Mouse (Mus musculus) NIH3T3 (cell line): ENCODE data around the gene Cdc5l.
"Not testable (repeated sequence)": the region's sequence is repeated elsewhere in the genome, so short reads cannot be mapped to it uniquely, and the experiment has no call there.

Experiments used
- DNase-seq: peaks from one replicate; pipeline ENCODE4 v3.0.0-alpha.2; 2012; ENCODE audit warnings: low read depth

Cdc5l gene

DNA sequence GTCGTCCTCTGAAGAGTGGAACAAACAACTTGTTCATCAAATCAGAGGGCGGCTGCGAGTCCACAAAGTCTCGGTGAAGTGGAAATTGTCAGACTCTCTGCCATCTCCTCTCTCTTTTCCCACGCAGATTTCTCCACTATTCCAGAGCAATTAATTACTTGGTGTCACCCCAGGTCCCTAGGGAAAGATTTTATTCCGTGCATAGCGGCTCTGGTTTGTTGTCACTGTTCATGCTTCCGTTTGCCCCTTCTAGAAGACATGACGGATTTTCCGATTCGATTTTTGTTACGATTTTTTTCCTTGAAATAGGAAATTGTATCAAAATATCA lies 689 bp upstream of the Cdc5l start:
- no peak for DNase-seq

GRCm38 (mm10) chr17:45432706-45433398 lies 685 bp downstream of the Cdc5l start:
- no peak for DNase-seq

DNA sequence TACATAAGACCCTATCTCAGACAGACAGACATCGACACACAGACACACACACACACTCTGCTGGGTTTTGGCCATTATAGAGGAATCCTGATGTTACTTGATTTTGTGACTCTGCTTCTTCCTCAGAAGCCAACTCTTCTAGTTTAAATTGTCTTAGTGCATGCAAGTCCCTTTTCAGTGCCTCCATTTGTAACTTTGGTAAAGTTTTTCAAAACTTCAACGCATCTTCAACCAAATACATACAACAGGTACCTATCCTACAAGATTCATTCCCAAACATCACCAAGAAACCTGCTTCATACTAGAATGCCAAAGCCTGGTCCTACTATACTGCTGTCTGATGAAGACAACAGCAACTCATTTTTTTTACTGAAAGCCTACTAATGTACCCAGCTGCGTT lies 1.5 kb downstream of the Cdc5l start:
- no peak for DNase-seq

- no peak for DNase-seq
Measured at GRCm38 (mm10) chr17:45417387-45417786, 16.1 kb downstream of the Cdc5l start.

GRCm38 (mm10) chr17:45411617-45412016 lies 21.9 kb downstream of the Cdc5l start:
- not testable (repeated sequence) for DNase-seq

GRCm38 (mm10) chr17:45408719-45409118 lies 24.8 kb downstream of the Cdc5l start:
- DNase-seq, result no peak

DNA sequence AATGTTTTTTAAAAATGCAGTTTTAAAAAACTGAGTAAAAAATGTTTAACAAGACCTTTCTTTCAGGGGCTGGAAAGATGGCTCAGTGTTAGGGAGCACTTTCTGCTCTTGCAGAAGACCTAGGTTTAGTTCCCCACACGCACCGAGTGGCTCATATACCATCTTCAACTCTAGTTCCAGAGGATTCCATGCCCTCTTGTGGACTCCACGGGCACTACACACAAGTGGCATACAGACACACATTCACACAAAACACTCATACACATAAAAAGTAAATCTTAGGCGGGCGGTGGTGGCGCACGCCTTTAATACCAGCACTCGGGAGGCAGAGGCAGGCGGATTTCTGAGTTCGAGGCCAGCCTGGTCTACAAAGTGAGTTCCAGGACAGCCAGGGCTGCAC lies 27.3 kb downstream of the Cdc5l start:
- peak; percentile 17 for DNase-seq

DNA sequence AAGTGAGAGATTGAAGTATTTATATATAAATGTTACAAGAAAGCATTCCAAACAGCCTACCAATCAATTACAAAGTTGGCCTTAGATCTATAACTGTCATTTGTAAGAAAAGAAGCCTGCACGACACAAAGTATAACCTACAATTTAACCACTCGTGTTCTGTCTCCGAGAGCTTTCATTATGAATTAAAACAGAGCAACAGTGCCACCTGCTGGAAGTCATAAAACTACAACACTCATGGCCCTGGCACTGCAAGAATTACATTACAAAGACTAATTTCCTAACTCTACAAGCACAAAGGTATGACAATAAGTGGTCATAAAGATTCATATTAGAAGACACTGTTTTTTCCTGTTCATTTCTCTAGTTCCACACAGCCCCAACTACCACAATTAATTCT lies 30.3 kb downstream of the Cdc5l start:
- DNase-seq, result peak; percentile 92

DNA sequence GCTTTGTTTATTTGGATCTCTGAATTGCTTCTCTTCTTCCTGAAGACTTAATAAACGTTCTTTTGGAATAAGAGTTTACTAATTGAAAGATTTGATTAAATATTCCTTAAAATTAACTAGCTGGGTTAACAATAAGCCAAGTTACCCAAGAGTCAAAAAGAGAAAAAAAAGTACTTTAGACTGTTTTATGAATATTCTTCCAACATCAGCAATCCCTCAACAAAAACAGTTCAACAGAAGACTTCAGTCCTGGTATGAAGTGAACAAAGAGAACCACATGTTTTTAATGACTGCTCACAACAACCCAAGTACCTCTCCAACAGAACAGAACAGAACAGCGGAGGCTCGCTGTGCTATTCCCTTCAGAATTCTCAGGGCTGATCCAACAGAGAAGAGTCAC lies 30.9 kb downstream of the Cdc5l start:
- DNase-seq, result peak; percentile 7

DNA sequence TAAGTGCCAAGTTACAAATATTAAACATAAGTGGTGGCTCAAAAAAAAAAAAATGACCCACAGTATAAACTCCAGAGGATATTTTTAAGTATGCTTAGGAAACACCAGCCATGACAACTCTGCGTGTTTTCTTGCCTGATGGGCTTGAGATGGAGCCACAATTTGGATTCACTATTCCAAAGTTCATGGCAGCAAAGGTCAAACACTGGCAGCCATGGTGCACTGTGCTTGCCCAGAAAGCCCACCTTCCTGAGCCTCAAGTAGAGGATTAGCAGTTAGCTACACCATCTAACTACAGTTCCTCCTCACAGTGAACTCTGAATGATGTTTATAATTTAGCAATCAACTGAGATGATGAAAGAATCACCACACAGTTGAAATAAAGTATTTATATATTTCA lies 31.4 kb downstream of the Cdc5l start:
- no peak for DNase-seq

- peak; percentile 72 for DNase-seq
Measured at GRCm38 (mm10) chr17:45401126-45401905, 32.2 kb downstream of the Cdc5l start.

- DNase-seq, result no peak
Measured at GRCm38 (mm10) chr17:45398021-45398420, 35.5 kb downstream of the Cdc5l start.

DNA sequence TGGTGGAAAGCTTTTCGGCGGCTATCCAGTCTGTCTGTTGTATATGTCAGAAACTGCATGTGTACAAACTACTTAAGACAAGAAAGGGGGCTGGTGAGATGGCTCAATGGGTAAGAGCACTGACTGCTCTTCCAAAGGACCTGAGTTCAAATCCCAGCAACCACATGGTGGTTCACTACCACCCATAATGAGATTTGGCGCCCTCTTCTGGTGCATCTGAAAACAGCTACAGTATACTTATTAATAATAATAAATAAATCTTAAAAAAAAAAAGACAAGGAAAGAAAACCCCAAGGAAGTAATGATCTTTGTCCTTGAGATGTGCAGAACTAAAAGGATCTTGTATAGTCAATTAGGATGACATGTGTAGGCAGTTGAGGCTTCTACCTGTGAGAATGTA lies 36.0 kb downstream of the Cdc5l start:
- no peak for DNase-seq

GRCm38 (mm10) chr17:45394612-45395011 lies 38.9 kb downstream of the Cdc5l start:
- DNase-seq, result no peak

DNA sequence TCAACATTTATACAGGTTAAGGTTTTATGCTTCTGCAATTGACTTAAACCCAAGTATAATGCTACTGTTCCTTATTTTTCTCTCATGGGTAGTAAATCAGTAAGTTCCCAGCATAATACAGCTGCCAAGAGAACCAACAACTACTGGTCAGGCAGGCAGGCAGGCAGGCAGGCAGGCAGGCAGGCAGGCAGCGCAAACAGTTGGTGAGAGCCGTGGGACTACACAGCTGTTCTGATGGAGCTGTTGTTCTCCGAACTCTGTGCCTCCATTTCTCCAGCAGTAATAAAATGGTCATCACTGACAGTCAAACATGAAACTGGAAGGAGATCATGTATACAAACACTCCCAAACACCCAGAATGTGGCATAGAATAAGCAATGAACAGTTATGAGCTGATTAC lies 39.8 kb downstream of the Cdc5l start:
- DNase-seq, result no peak

DNA sequence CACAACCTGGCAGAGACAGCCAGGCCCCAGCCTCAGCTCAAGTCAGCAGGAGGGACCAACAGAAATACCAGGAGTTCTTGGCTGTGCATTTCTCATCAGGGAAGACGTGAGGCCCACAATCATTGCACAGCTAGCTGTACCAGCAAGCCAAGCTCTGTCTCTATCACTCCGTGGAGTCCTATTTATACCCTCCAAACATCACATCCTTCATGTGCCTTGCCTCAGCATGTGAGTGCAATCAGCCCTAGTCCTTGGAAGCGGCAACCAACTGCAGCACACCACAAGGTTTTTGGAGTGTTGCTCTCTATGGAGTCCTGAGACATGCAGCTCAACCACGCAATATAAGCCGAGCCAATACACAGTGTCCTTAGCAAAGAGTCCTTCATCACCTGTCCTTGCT lies 43.6 kb downstream of the Cdc5l start:
- no peak for DNase-seq

GRCm38 (mm10) chr17:45386986-45387385 lies 46.6 kb downstream of the Cdc5l start:
- no peak for DNase-seq

GRCm38 (mm10) chr17:45383305-45383704 lies 50.2 kb downstream of the Cdc5l start:
- no peak for DNase-seq

DNA sequence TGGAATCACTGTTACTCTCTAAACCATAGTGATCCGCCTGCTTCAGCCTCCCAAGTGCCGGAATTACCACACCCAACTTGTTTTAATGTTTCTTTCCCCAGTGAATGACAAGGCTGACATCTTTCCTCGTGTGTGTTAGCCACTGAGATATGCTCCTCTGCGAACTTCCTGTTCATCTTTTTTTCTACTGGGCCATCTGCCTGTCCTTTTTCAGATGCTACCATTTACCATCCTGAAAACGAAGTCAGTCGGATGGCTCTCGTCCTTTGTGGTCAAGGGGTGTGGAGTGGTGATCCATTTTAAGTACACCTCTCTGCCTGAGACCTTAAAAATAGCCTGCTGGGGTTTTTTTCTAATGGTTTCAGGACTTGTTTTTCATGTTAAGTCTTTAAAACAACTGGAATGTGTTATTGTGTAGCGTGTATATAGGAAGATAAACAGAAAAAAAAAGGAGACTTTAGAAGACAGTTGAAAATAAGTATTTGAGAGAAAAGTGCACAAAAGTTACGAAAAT lies 54.2 kb downstream of the Cdc5l start:
- DNase-seq, result no peak

GRCm38 (mm10) chr17:45377323-45377722 lies 56.2 kb downstream of the Cdc5l start:
- no peak for DNase-seq

DNA sequence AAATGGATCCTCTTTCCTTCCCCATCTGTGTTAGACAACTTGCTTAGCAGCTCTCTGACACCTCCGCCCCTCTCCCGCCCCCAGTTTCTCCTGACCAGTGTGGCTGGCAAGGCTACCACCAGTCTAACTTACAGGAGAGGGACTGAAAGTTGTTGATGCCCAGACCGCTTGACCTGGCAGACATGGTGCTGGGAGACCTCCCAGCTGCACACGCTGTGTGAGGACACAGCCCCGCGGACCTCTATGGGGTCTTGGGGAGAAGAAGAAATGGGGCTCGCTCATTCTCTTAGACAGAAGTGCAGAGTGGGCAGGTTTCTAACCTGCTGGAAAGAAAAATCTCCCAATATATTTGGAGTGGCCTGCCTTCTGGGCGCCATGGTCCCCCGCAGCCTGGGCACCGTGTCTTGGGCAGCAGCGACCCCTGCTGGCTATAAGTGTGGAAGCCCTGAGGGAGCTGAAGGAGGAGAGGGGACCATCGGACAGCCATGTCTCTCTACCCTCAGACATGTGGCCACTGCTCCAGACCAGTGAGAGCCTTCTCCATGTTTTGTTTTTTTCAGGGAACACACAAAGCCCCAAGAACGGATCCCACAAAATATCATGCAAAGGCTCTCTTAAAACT lies 59.4 kb downstream of the Cdc5l start:
- peak; percentile 88 for DNase-seq

DNA sequence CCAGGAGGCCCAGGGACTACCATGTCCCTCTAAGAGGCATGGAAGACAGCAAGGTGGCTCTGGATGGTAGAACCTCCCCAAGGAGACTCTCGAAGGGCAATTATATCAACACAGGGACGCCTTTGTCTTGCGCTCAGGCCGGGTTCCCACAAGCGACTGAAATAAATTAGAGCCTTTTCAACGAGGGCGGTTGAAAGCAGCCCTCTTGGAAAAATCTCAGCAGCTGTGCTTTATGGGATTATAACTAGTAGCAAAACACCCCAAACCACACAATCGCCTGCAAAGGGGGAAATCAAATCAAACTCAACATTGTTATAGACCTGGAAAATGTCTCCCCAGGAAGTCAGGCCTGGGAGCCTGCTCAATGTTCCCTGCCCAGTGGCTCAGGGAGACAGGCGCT lies 62.5 kb downstream of the Cdc5l start:
- DNase-seq, result no peak

- DNase-seq, result no peak
Measured at GRCm38 (mm10) chr17:45370535-45370934, 63.0 kb downstream of the Cdc5l start.
